Mouse (Mus musculus) layer of hippocampus, adult 18-20 months (tissue): ENCODE results near the gene Mtrf1l. TPM values are rescaled to one million over a fixed set of nuclear protein-coding genes. Genes with fewer than 3 reads are reported as not detected.

Source experiments
- DNase-seq, 2 experiments: peaks; one replicate each; pipeline ENCODE4 v3.0.0; 2022; ENCODE audit warnings: low spot score in 2 of 2
- total RNA-seq, 2 experiments: library from RNA; stranded (reverse); gene quantifications; 2 replicates each; pipeline ENCODE4 v1.2.3; 2021

The Mtrf1l gene
- total RNA-seq, 2 experiments from 2014 or later, result 11.4 to 11.5 TPM

GRCm38 (mm10) chr10:5805243-5805730 lies 18.4 kb downstream of the Mtrf1l start, which contains the start of gene Fbxo5:
TSS of gene Fbxo5 (minus strand) at chr10:5805600.
- peak; percentile 98 to 99 for DNase-seq

- DNase-seq, result no peak
These were observed 19.0 kb downstream of the Mtrf1l start for GRCm38 (mm10) chr10:5804691-5805156.

GRCm38 (mm10) chr10:5803739-5804138 lies 20.0 kb downstream of the Mtrf1l start:
- DNase-seq, result no peak

- DNase-seq, result no peak
These were observed 20.8 kb downstream of the Mtrf1l start for GRCm38 (mm10) chr10:5802866-5803265.

GRCm38 (mm10) chr10:5800490-5800889 lies 23.2 kb downstream of the Mtrf1l start:
- no peak for DNase-seq

GRCm38 (mm10) chr10:5798069-5798468 lies 25.6 kb downstream of the Mtrf1l start:
- no peak for DNase-seq

- peak; percentile 18 to 66 for DNase-seq
These were observed 33.1 kb downstream of the Mtrf1l start for GRCm38 (mm10) chr10:5790657-5791056.

GRCm38 (mm10) chr10:5786923-5787322 lies 36.8 kb downstream of the Mtrf1l start:
- DNase-seq, result peak in 1 of 2 experiments; percentile 44

Other genes with a start within 250 kb of the Mtrf1l start
- under 1 TPM; 0.15 to 0.25 TPM for gene Myct1, start 230.1 kb downstream of the Mtrf1l start, total RNA-seq
- gene Vip, start 184.7 kb downstream of the Mtrf1l start, total RNA-seq, result 10 to 100 TPM; 14.0 to 18.6 TPM
- 1 to 10 TPM in 1 of 2 experiments, under 1 TPM in 1; 0.89 to 1.6 TPM for gene Fbxo5, start 18.3 kb downstream of the Mtrf1l start, total RNA-seq
- 10 to 100 TPM; 31.0 to 34.5 TPM for gene Rgs17, start 98.5 kb upstream of the Mtrf1l start, total RNA-seq